In genomic region chr3:69341514-69341913, GRCm38 (mm10) we compare ENCODE assay signal across 29 mouse cellular contexts. TPM values are rescaled to one million over a fixed set of nuclear protein-coding genes. Genes with fewer than 3 reads are reported as not detected.
A peak's percentile ranks its signal among the peaks of the same experiment; 100 is the strongest.
DNase-seq lines count a peak whose midpoint lies in the region; ATAC-seq and TF ChIP-seq lines count a peak whose summit lies in the region.
"Had no signal": no experiment of that assay in that cellular context is flagged by ENCODE, and none has a peak within 500 bp of the region (broad histone marks: within the 10 kb centered on the region; RNA-seq: fewer than 3 reads in every experiment).

No protein-coding gene starts in this region.

- no peaks in the 10 kb centered on the region for H3K27me3 ChIP-seq in heart, postnatal 0 days (ENCODE audit: control insufficient read depth, insufficient read depth, low read length)
- H3K27me3 ChIP-seq in forebrain, embryonic 15.5 days, result no peaks in the 10 kb centered on the region
- H3K27me3 ChIP-seq in liver, embryonic 15.5 days, result no peaks in the 10 kb centered on the region
- H3K27me3 ChIP-seq: CH12.LX; embryonic facial prominence, embryonic 13.5 days; heart, embryonic 12.5 days; limb, embryonic 13.5 days; midbrain, embryonic 13.5 days; neural tube, embryonic 15.5 days; stomach, embryonic 15.5 days had no signal

- no peak for ATAC-seq in heart, postnatal 0 days (ENCODE audit: insufficient read depth, low read depth)
- 0 out of 2 replicates have a peak, but pooled peaks have one; percentile 35 for ATAC-seq in forebrain, embryonic 15.5 days (replicated peaks)
- no peak for ATAC-seq in liver, embryonic 15.5 days (ENCODE audit: insufficient read depth)
- ATAC-seq: activated CD4-positive, CD25-positive, alpha-beta regulatory T cell, adult 4 months; hindbrain, embryonic 16.5 days; lung, postnatal 0 days; midbrain, embryonic 13.5 days had no signal

- 0 out of 2 replicates have a peak overlapping the region, but pooled peaks have one; percentile 16 for H3K27ac ChIP-seq in heart, postnatal 0 days (ENCODE audit: low read depth)
- H3K27ac ChIP-seq in forebrain, embryonic 15.5 days (replicated peaks), result peak overlapping the region; percentile 19; the same call in 1 of the 2 replicates
- peak overlapping the region; percentile 16; the same call in 1 of the 2 replicates for H3K27ac ChIP-seq in liver, embryonic 15.5 days (replicated peaks)
- H3K27ac ChIP-seq: embryonic facial prominence, embryonic 13.5 days; layer of hippocampus, adult 2 months; limb, embryonic 13.5 days; macrophage; midbrain, embryonic 13.5 days; neural tube, embryonic 15.5 days; stomach, embryonic 15.5 days had no signal

- H3K36me3 ChIP-seq in heart, postnatal 0 days (replicated peaks; ENCODE audit: control insufficient read depth, insufficient read depth, low read length), result no peaks in the 10 kb centered on the region
- no peaks in the 10 kb centered on the region for H3K36me3 ChIP-seq in forebrain, embryonic 15.5 days
- H3K36me3 ChIP-seq in liver, embryonic 15.5 days (replicated peaks), result no peaks in the 10 kb centered on the region
- H3K36me3 ChIP-seq: embryonic facial prominence, embryonic 13.5 days; heart, embryonic 12.5 days; limb, embryonic 13.5 days; midbrain, embryonic 13.5 days; neural tube, embryonic 15.5 days had no signal

- peaks cover 19% of the 10 kb centered on the region; the same call in 1 of the 2 replicates for H3K4me1 ChIP-seq in heart, postnatal 0 days (ENCODE audit: control insufficient read depth, insufficient read depth)
- peaks cover 17% of the 10 kb centered on the region for H3K4me1 ChIP-seq in forebrain, embryonic 15.5 days
- peaks cover 52% of the 10 kb centered on the region for H3K4me1 ChIP-seq in liver, embryonic 15.5 days (replicated peaks)
- H3K4me1 ChIP-seq: embryonic facial prominence, embryonic 13.5 days had no signal

- H3K4me2 ChIP-seq in heart, postnatal 0 days (ENCODE audit: low read depth, low read length), result no peak overlapping the region
- H3K4me2 ChIP-seq in forebrain, embryonic 15.5 days (replicated peaks), result no peak overlapping the region
- 0 out of 2 replicates have a peak overlapping the region, but pooled peaks have one; percentile 14 for H3K4me2 ChIP-seq in liver, embryonic 15.5 days
- H3K4me2 ChIP-seq: embryonic facial prominence, embryonic 13.5 days; heart, embryonic 12.5 days; limb, embryonic 13.5 days; midbrain, embryonic 13.5 days; neural tube, embryonic 15.5 days; stomach, embryonic 15.5 days had no signal

- no peak for TF ChIP-seq CTCF in heart, postnatal 0 days (IDR thresholded peaks at IDR 0.05; ENCODE audit: low read depth)

- WGBS in heart, postnatal 0 days, result 53% methylated on average over 8 of the region's 8 CpGs
- 50% methylated on average over 8 of the region's 8 CpGs for WGBS in forebrain, embryonic 15.5 days
- 69% methylated on average over 8 of the region's 8 CpGs for WGBS in liver, embryonic 15.5 days (ENCODE audit: insufficient replicate concordance)

- H3K9ac ChIP-seq in heart, postnatal 0 days (replicated peaks; ENCODE audit: low read depth, low read length), result no peak overlapping the region
- no peak overlapping the region for H3K9ac ChIP-seq in forebrain, embryonic 15.5 days (replicated peaks)
- H3K9ac ChIP-seq in liver, embryonic 15.5 days, result no peak overlapping the region
- H3K9ac ChIP-seq: embryonic facial prominence, embryonic 13.5 days; heart, embryonic 12.5 days; limb, embryonic 13.5 days; midbrain, embryonic 13.5 days; neural tube, embryonic 15.5 days; stomach, embryonic 15.5 days had no signal

- peak; percentile 1 for DNase-seq in cerebellum, adult 11-12 months
- DNase-seq in cerebellum, adult 8-10 months, result no peak
- DNase-seq in heart, postnatal 0 days (ENCODE audit: low spot score), result no peak
- no peak for DNase-seq in heart, postnatal 14 days
- no peak for DNase-seq in thymus, postnatal 25 days
- DNase-seq: adrenal gland, adult 8-10 months; cerebellum, adult 11 months; cerebellum, postnatal 10 days; gastrocnemius, postnatal 25 days; heart, adult 18-20 months; kidney, adult 18-20 months; kidney, postnatal 36 days; lung, adult 18-20 months; retina, postnatal 1 day; right cerebral cortex, postnatal 25 days had no signal

- no peak overlapping the region for H3K4me3 ChIP-seq in heart, postnatal 0 days (ENCODE audit: low read depth, low read length)
- H3K4me3 ChIP-seq in forebrain, embryonic 15.5 days, result no peak overlapping the region
- no peak overlapping the region for H3K4me3 ChIP-seq in liver, embryonic 15.5 days (replicated peaks)
- H3K4me3 ChIP-seq: embryonic facial prominence, embryonic 13.5 days; heart, embryonic 12.5 days; layer of hippocampus, adult 2 months; limb, embryonic 13.5 days; midbrain, embryonic 13.5 days; neural tube, embryonic 15.5 days; stomach, embryonic 15.5 days had no signal

- intact Hi-C loops in heart, postnatal 14 days (cut with DNase I), result no loop called here

- no peaks in the 10 kb centered on the region for H3K9me3 ChIP-seq in heart, postnatal 0 days (replicated peaks; ENCODE audit: control insufficient read depth, low read length)
- no peaks in the 10 kb centered on the region for H3K9me3 ChIP-seq in forebrain, embryonic 15.5 days
- no peaks in the 10 kb centered on the region for H3K9me3 ChIP-seq in liver, embryonic 15.5 days (replicated peaks)
- H3K9me3 ChIP-seq: embryonic facial prominence, embryonic 13.5 days; heart, embryonic 12.5 days; limb, embryonic 13.5 days; midbrain, embryonic 13.5 days; neural tube, embryonic 15.5 days; stomach, embryonic 15.5 days had no signal

- no peak for TF ChIP-seq EP300 in heart, postnatal 0 days (IDR thresholded peaks at IDR 0.05; ENCODE audit: low read depth)

RNA-seq across cellular contexts. Expression of gene Ppm1l, which starts 24.9 kb away (rescaled TPM):
- total RNA-seq in heart, postnatal 0 days (2014; rRNA removed; ENCODE audit: low replicate concordance), result 13.8 and 25.7 TPM in 2 replicates
- 7.8 and 8.7 TPM in 2 replicates for polyA plus RNA-seq in heart, postnatal 0 days (2015; fragmentation: Nextera tagmentation; extraction: Ambion mirVana)
- 10 to 100 TPM; 19.6 to 21.2 TPM for total RNA-seq in heart, postnatal 14 days (2021)
- polyA plus RNA-seq in forebrain, embryonic 15.5 days (2015; fragmentation: Nextera tagmentation; extraction: Ambion mirVana), result 26.2 and 27.7 TPM in 2 replicates
- polyA plus RNA-seq in liver, embryonic 15.5 days (2015; fragmentation: Nextera tagmentation; extraction: Ambion mirVana), result 4.8 and 5.3 TPM in 2 replicates
